Mouse (Mus musculus): ENCODE results near the gene Hspa12a. TPM values are rescaled to one million over a fixed set of nuclear protein-coding genes. Genes with fewer than 3 reads are reported as not detected.

Hspa12a gene
- polyA plus RNA-seq, 1 experiment, result 6.6 TPM

DNA sequence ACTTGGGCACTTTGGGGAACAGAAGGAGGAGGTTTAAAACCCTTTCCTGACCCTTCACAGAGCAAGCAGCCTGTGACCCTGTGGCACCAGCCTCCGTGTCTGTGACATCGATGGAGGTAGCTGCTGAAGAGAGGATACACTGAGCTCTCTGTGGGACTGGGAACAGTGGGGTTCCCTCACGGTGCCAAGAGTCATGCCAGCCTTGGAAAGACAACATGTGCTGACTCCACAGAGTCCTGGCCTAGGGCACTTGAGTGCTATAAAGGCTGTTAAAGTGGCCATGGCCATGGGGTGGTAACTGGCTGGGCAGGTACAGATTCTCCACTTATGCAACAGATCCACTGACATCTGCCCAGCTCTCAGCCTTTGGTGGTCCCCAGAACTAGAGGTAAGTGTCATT lies 60.0 kb downstream of the Hspa12a start:
- H3K36me3 ChIP-seq (ENCODE audit: control insufficient read depth, insufficient read depth), result no peaks in the 10 kb centered on the region
- TF ChIP-seq USF1 (IDR thresholded peaks at IDR 0.05; ENCODE audit: low read depth), result no peak
- no peak for TF ChIP-seq MYOG (IDR thresholded peaks at IDR 0.05; ENCODE audit: control insufficient read depth in 1 of 3, insufficient read depth in 1 of 3, insufficient read length in 2 of 3, low read depth in 2 of 3)
- TF ChIP-seq POLR2A (IDR thresholded peaks at IDR 0.05; ENCODE audit: insufficient read length, low read depth), result no peak
- no peak for TF ChIP-seq SRF (IDR thresholded peaks at IDR 0.05; ENCODE audit: control insufficient read depth, insufficient read length, low read depth)
- TF ChIP-seq TCF3 (IDR thresholded peaks at IDR 0.05; ENCODE audit: insufficient read length, low read depth), result no peak
- TF ChIP-seq CEBPB (IDR thresholded peaks at IDR 0.05; ENCODE audit: insufficient read depth, poor library complexity, severe bottlenecking), result no peak
- TF ChIP-seq E2F4 (IDR thresholded peaks at IDR 0.05; ENCODE audit: insufficient read depth), result no peak
- TF ChIP-seq MAX (IDR thresholded peaks at IDR 0.05; ENCODE audit: low read depth), result no peak
- no peak for TF ChIP-seq POLR2AphosphoS2 (IDR thresholded peaks at IDR 0.05; ENCODE audit: insufficient read length, low read depth)
- TF ChIP-seq REST (IDR thresholded peaks at IDR 0.05; ENCODE audit: insufficient read depth, insufficient read length), result no peak
- TF ChIP-seq MYOD1 (IDR thresholded peaks at IDR 0.05; ENCODE audit: control insufficient read depth in 1 of 3, insufficient read length in 2 of 3, low read depth in 2 of 3), result no peak
- no peak for TF ChIP-seq TCF12 (IDR thresholded peaks at IDR 0.05; ENCODE audit: insufficient read depth, poor library complexity, severe bottlenecking)
- no peaks in the 10 kb centered on the region for H3K27me3 ChIP-seq (ENCODE audit: control insufficient read depth, insufficient read depth, insufficient read length)
- H3K4me3 ChIP-seq, result no peak overlapping the region
- H3ac ChIP-seq (ENCODE audit: control insufficient read depth, insufficient read length), result no peak overlapping the region
- no peaks in the 10 kb centered on the region for H3K79me2 ChIP-seq (ENCODE audit: control insufficient read depth, insufficient read depth)
- H3K4me2 ChIP-seq (ENCODE audit: low read depth), result no peak overlapping the region

- H3K36me3 ChIP-seq (ENCODE audit: control insufficient read depth, insufficient read depth), result no peaks in the 10 kb centered on the region
- no peaks in the 10 kb centered on the region for H3K79me2 ChIP-seq (ENCODE audit: control insufficient read depth, insufficient read depth)
- peak overlapping the region; percentile 58 for H3K4me2 ChIP-seq (ENCODE audit: low read depth)
- no peak overlapping the region for H3K4me3 ChIP-seq
- H3K27me3 ChIP-seq (ENCODE audit: control insufficient read depth, insufficient read depth, insufficient read length), result no peaks in the 10 kb centered on the region
- peak in 2 of 3 experiments; percentile 37 to 65 for TF ChIP-seq MYOD1 (IDR thresholded peaks at IDR 0.05; ENCODE audit: control insufficient read depth in 1 of 3, insufficient read length in 2 of 3, low read depth in 2 of 3)
- TF ChIP-seq REST (IDR thresholded peaks at IDR 0.05; ENCODE audit: insufficient read depth, insufficient read length), result no peak
- no peak overlapping the region for H3ac ChIP-seq (ENCODE audit: control insufficient read depth, insufficient read length)
Observed at GRCm38 (mm10) chr19:58882336-58882735, 61.1 kb downstream of the Hspa12a start.

DNA sequence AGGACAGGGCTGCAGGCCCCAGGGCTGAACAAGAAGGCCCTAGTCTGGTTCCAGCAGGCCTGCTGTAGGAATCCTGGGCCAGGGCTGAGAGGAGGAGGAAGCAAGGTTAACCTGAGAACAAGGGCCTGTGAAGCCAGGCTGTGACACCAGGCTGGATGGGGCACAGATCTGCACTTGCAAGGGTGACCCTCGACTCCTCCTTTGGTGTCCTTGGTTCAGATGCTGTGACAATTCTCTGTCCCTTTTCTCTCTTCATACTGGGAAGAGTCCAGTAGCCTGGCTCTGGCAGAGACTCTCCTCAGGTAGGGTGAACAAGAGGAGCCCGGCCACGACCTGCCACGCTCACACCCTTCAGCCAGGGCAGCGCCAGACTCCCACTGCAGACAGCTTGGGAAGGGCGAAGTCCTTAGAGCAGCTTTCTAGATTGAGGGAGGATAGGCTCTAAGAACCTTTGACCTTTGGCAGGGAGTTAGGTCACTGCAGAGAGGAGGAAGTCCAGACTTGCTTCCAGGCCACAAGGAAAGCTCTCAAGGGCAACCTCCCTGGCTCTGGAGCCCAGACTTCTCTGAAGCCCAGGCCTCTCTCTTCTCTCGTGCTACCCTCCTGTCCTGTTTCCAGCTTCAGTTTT lies 64.0 kb downstream of the Hspa12a start:
- H3K36me3 ChIP-seq (ENCODE audit: control insufficient read depth, insufficient read depth), result no peaks in the 10 kb centered on the region
- H3K4me3 ChIP-seq, result no peak overlapping the region
- H3K27me3 ChIP-seq (ENCODE audit: control insufficient read depth, insufficient read depth, insufficient read length), result no peaks in the 10 kb centered on the region
- H3ac ChIP-seq (ENCODE audit: control insufficient read depth, insufficient read length), result no peak overlapping the region
- no peaks in the 10 kb centered on the region for H3K79me2 ChIP-seq (ENCODE audit: control insufficient read depth, insufficient read depth)
- H3K4me2 ChIP-seq (ENCODE audit: low read depth), result no peak overlapping the region
- TF ChIP-seq SRF (IDR thresholded peaks at IDR 0.05; ENCODE audit: control insufficient read depth, insufficient read length, low read depth) (no peak), MYOG (IDR thresholded peaks at IDR 0.05; ENCODE audit: control insufficient read depth in 1 of 3, insufficient read depth in 1 of 3, insufficient read length in 2 of 3, low read depth in 2 of 3) (no peak), TCF3 (IDR thresholded peaks at IDR 0.05; ENCODE audit: insufficient read length, low read depth) (no peak), MYOD1 (IDR thresholded peaks at IDR 0.05; ENCODE audit: control insufficient read depth in 1 of 3, insufficient read length in 2 of 3, low read depth in 2 of 3) (no peak), E2F4 (IDR thresholded peaks at IDR 0.05; ENCODE audit: insufficient read depth) (no peak), MAX (IDR thresholded peaks at IDR 0.05; ENCODE audit: low read depth) (no peak), USF1 (IDR thresholded peaks at IDR 0.05; ENCODE audit: low read depth) (no peak), POLR2AphosphoS2 (IDR thresholded peaks at IDR 0.05; ENCODE audit: insufficient read length, low read depth) (no peak), CEBPB (IDR thresholded peaks at IDR 0.05; ENCODE audit: insufficient read depth, poor library complexity, severe bottlenecking) (no peak), REST (IDR thresholded peaks at IDR 0.05; ENCODE audit: insufficient read depth, insufficient read length) (no peak), POLR2A (IDR thresholded peaks at IDR 0.05; ENCODE audit: insufficient read length, low read depth) (no peak), TCF12 (IDR thresholded peaks at IDR 0.05; ENCODE audit: insufficient read depth, poor library complexity, severe bottlenecking) (no peak)

DNA sequence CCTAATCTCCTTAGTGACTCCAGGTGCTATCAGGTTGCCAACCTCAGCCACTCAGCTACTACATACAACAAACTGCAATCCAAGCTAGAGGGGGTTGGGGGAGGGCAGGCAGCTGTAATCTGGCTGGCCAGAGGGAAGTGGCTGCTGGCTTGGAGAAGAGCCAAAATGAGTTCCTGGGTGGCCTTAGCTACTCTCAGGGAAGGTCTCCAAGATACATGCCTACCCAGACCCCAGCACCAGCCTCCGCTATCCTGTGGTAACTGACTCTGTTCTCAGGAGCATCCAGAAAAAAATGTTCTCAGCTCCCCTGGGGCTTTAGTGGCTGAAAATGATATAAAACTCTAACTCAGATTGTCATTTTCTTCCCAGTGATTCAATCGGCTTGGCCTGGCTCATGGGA lies 64.9 kb downstream of the Hspa12a start:
- TF ChIP-seq TCF3 (IDR thresholded peaks at IDR 0.05; ENCODE audit: insufficient read length, low read depth), result no peak
- TF ChIP-seq MYOG (IDR thresholded peaks at IDR 0.05; ENCODE audit: control insufficient read depth in 1 of 3, insufficient read depth in 1 of 3, insufficient read length in 2 of 3, low read depth in 2 of 3), result no peak
- TF ChIP-seq USF1 (IDR thresholded peaks at IDR 0.05; ENCODE audit: low read depth), result no peak
- Histone ChIP-seq H3K27me3 (ENCODE audit: control insufficient read depth, insufficient read depth, insufficient read length) (no peaks in the 10 kb centered on the region), H3K4me2 (ENCODE audit: low read depth) (peak overlapping the region; percentile 54), H3K4me3 (no peak overlapping the region), H3ac (ENCODE audit: control insufficient read depth, insufficient read length) (no peak overlapping the region), H3K36me3 (ENCODE audit: control insufficient read depth, insufficient read depth) (no peaks in the 10 kb centered on the region), H3K79me2 (ENCODE audit: control insufficient read depth, insufficient read depth) (no peaks in the 10 kb centered on the region)

GRCm38 (mm10) chr19:58873536-58873935 lies 69.9 kb downstream of the Hspa12a start:
- no peaks in the 10 kb centered on the region for H3K36me3 ChIP-seq (ENCODE audit: control insufficient read depth, insufficient read depth)
- no peaks in the 10 kb centered on the region for H3K27me3 ChIP-seq (ENCODE audit: control insufficient read depth, insufficient read depth, insufficient read length)
- H3K4me3 ChIP-seq, result no peak overlapping the region
- H3ac ChIP-seq (ENCODE audit: control insufficient read depth, insufficient read length), result no peak overlapping the region
- no peak overlapping the region for H3K4me2 ChIP-seq (ENCODE audit: low read depth)
- TF ChIP-seq SRF (IDR thresholded peaks at IDR 0.05; ENCODE audit: control insufficient read depth, insufficient read length, low read depth) (no peak), USF1 (IDR thresholded peaks at IDR 0.05; ENCODE audit: low read depth) (peak; percentile 11)
- H3K79me2 ChIP-seq (ENCODE audit: control insufficient read depth, insufficient read depth), result no peaks in the 10 kb centered on the region

Data from myocyte (in vitro differentiated cells).